ENCODE assay signal across 9 mouse cellular contexts in genomic region chr3:100682281-100682680, GRCm38 (mm10). TPM values are rescaled to one million over a fixed set of nuclear protein-coding genes. Genes with fewer than 3 reads are reported as not detected.
DNase-seq lines count a peak whose midpoint lies in the region; ATAC-seq lines count a peak whose summit lies in the region.
"Had no signal": no experiment of that assay in that cellular context is flagged by ENCODE, and none has a peak within 500 bp of the region (broad histone marks: within the 10 kb centered on the region; RNA-seq: fewer than 3 reads in every experiment).

No protein-coding gene starts in this region.

- peaks cover 12% of the 10 kb centered on the region for H3K36me3 ChIP-seq in megakaryocyte, embryonic 14.5 days (replicated peaks; ENCODE audit: low read length)
- no peaks in the 10 kb centered on the region for H3K36me3 ChIP-seq in forebrain, embryonic 14.5 days (ENCODE audit: control insufficient read depth, insufficient read depth, low read length)
- no peaks in the 10 kb centered on the region; the same call in 1 of the 2 replicates for H3K36me3 ChIP-seq in liver, embryonic 12.5 days
- H3K36me3 ChIP-seq in stomach, embryonic 16.5 days (ENCODE audit: control insufficient read depth, insufficient read depth, low read length): no peaks in the 10 kb centered on the region

- no peak overlapping the region for H3K27ac ChIP-seq in forebrain, embryonic 14.5 days (ENCODE audit: low read depth, low read length)
- no peak overlapping the region for H3K27ac ChIP-seq in liver, embryonic 12.5 days
- H3K27ac ChIP-seq in stomach, embryonic 16.5 days (ENCODE audit: low read length): no peak overlapping the region

- H3K4me1 ChIP-seq in megakaryocyte, embryonic 14.5 days: peaks cover 64% of the 10 kb centered on the region
- H3K4me1 ChIP-seq in forebrain, embryonic 14.5 days (ENCODE audit: control insufficient read depth, insufficient read depth, low read length): peaks cover 20% of the 10 kb centered on the region
- H3K4me1 ChIP-seq in liver, embryonic 12.5 days: peaks cover 63% of the 10 kb centered on the region
- peaks cover 26% of the 10 kb centered on the region for H3K4me1 ChIP-seq in stomach, embryonic 16.5 days (ENCODE audit: control insufficient read depth, insufficient read depth, low read length)

- no peak for DNase-seq in forebrain, embryonic 14.5 days (ENCODE audit: low spot score)
- no peak for DNase-seq in embryo, embryonic 9.5 days (ENCODE audit: extremely low spot score)
- no peak for DNase-seq in left cerebral cortex, adult 18-20 months (ENCODE audit: low spot score in 2 of 2)
- DNase-seq in gastrocnemius, adult 18-20 months (ENCODE audit: low spot score): no peak

- H3K9me3 ChIP-seq in megakaryocyte, embryonic 14.5 days: no peaks in the 10 kb centered on the region
- H3K9me3 ChIP-seq in forebrain, embryonic 14.5 days (replicated peaks; ENCODE audit: control insufficient read depth, low read length): no peaks in the 10 kb centered on the region
- H3K9me3 ChIP-seq in liver, embryonic 12.5 days (replicated peaks): no peaks in the 10 kb centered on the region
- no peaks in the 10 kb centered on the region for H3K9me3 ChIP-seq in stomach, embryonic 16.5 days (replicated peaks; ENCODE audit: control insufficient read depth, low read length)

- H3K4me2 ChIP-seq in forebrain, embryonic 14.5 days (ENCODE audit: low read length): peak overlapping the region; percentile 75
- peak overlapping the region; percentile 96 for H3K4me2 ChIP-seq in liver, embryonic 12.5 days
- H3K4me2 ChIP-seq in stomach, embryonic 16.5 days (ENCODE audit: low read depth, low read length): peak overlapping the region; percentile 93

- H3K4me3 ChIP-seq in megakaryocyte, embryonic 14.5 days (replicated peaks): peak overlapping the region; percentile 95
- peak overlapping the region; percentile 28 for H3K4me3 ChIP-seq in forebrain, embryonic 14.5 days (ENCODE audit: low read depth, low read length)
- peak overlapping the region; percentile 92 for H3K4me3 ChIP-seq in liver, embryonic 12.5 days
- H3K4me3 ChIP-seq in stomach, embryonic 16.5 days (replicated peaks; ENCODE audit: low read length): peak overlapping the region; percentile 43

- 40% methylated on average over 4 of the region's 4 CpGs for WGBS in forebrain, embryonic 14.5 days
- 12% methylated on average over 4 of the region's 4 CpGs for WGBS in liver, embryonic 12.5 days (ENCODE audit: insufficient replicate concordance)
- WGBS in stomach, embryonic 16.5 days: 34% methylated on average over 4 of the region's 4 CpGs

- ATAC-seq in megakaryocyte, adult 5-6 weeks (ENCODE audit: poor library complexity, severe bottlenecking): no peak
- no peak for ATAC-seq in forebrain, embryonic 14.5 days
- ATAC-seq in liver, embryonic 12.5 days: no peak
- no peak for ATAC-seq in stomach, embryonic 16.5 days (ENCODE audit: insufficient read depth, low FRiP score)
- ATAC-seq: inflammation-experienced regulatory T-cells, adult 6 months had no signal

- peak overlapping the region; percentile 46; the same call in 1 of the 2 replicates for H3K9ac ChIP-seq in forebrain, embryonic 14.5 days (ENCODE audit: low read length)
- peak overlapping the region; percentile 70 for H3K9ac ChIP-seq in liver, embryonic 12.5 days
- H3K9ac ChIP-seq in stomach, embryonic 16.5 days (ENCODE audit: low read length): no peak overlapping the region

- H3K27me3 ChIP-seq in megakaryocyte, embryonic 14.5 days (replicated peaks): no peaks in the 10 kb centered on the region
- H3K27me3 ChIP-seq in forebrain, embryonic 14.5 days (replicated peaks; ENCODE audit: control insufficient read depth, insufficient read depth, low read length): 0 out of 2 replicates have a peak, but pooled peaks cover 2% of the 10 kb centered on the region
- H3K27me3 ChIP-seq in liver, embryonic 12.5 days (replicated peaks): no peaks in the 10 kb centered on the region
- no peaks in the 10 kb centered on the region for H3K27me3 ChIP-seq in stomach, embryonic 16.5 days (ENCODE audit: control insufficient read depth, insufficient read depth, low read length)

RNA-seq across cellular contexts. Expression of gene Man1a2, which starts 3.0 kb away (rescaled TPM):
- 20.6 and 43.4 TPM in 2 replicates for polyA plus RNA-seq in megakaryocyte, embryonic 14.5 days (2012; ENCODE audit: insufficient read depth, low replicate concordance)
- total RNA-seq in megakaryocyte, adult 5-6 weeks (2015): 14.8 and 16.2 TPM in 2 replicates
- 40.0 and 47.9 TPM in 2 replicates for total RNA-seq in megakaryocyte, adult 5-6 weeks (2017)
- polyA plus RNA-seq in forebrain, embryonic 14.5 days (2014; fragmentation: Nextera tagmentation; extraction: Ambion mirVana): 28.6 and 36.8 TPM in 2 replicates
- 61.2 and 65.0 TPM in 2 replicates for polyA plus RNA-seq in liver, embryonic 12.5 days (2016; fragmentation: Nextera tagmentation; extraction: Ambion mirVana)
- 41.6 and 43.4 TPM in 2 replicates for polyA plus RNA-seq in stomach, embryonic 16.5 days (2015; fragmentation: Nextera tagmentation; extraction: Ambion mirVana)
- 100 to 1,000 TPM; 164 to 166 TPM for total RNA-seq in left cerebral cortex, adult 18-20 months (2021)
- 10 to 100 TPM; 19.6 to 26.9 TPM for total RNA-seq in gastrocnemius, adult 18-20 months (2021)

Comparison
In these comparisons a context has a peak if more than half of its experiments do, and no peak if none do; other contexts are left out.
1. H3K4me3 ChIP-seq: peak in every context shown above with its lines; median percentile 95 in megakaryocyte, embryonic 14.5 days; 92 in liver, embryonic 12.5 days; 43 in stomach, embryonic 16.5 days; 28 in forebrain, embryonic 14.5 days.